8 mouse cellular contexts compared by ENCODE assay signal in genomic region chrX:167276953-167277352, GRCm38 (mm10). TPM values are rescaled to one million over a fixed set of nuclear protein-coding genes. Genes with fewer than 3 reads are reported as not detected.
DNase-seq lines count a peak whose midpoint lies in the region; ATAC-seq and TF ChIP-seq lines count a peak whose summit lies in the region.

No protein-coding gene starts in this region.

- no peak overlapping the region for H3K9ac ChIP-seq in forebrain, postnatal 0 days
- no peak overlapping the region for H3K9ac ChIP-seq in hindbrain, embryonic 14.5 days

- no peak overlapping the region for H3K4me3 ChIP-seq in G1E (ENCODE audit: low read depth, low read length)
- no peak overlapping the region for H3K4me3 ChIP-seq in forebrain, postnatal 0 days (ENCODE audit: low read depth, low read length)
- H3K4me3 ChIP-seq in hindbrain, embryonic 14.5 days (replicated peaks; ENCODE audit: low read length) = no peak overlapping the region

- no peak overlapping the region for H3K4me2 ChIP-seq in forebrain, postnatal 0 days (ENCODE audit: low read depth)
- H3K4me2 ChIP-seq in hindbrain, embryonic 14.5 days (replicated peaks) = 0 out of 2 replicates have a peak overlapping the region, but pooled peaks have one; percentile 12

- TF ChIP-seq CTCF in G1E (IDR thresholded peaks at IDR 0.05; ENCODE audit: low read depth, low read length) = no peak
- peak; percentile 78 for TF ChIP-seq CTCF in forebrain, postnatal 0 days (IDR thresholded peaks at IDR 0.05; ENCODE audit: low read depth)

- H3K27me3 ChIP-seq in G1E (ENCODE audit: insufficient read depth, low read length) = no peaks in the 10 kb centered on the region
- no peaks in the 10 kb centered on the region for H3K27me3 ChIP-seq in forebrain, postnatal 0 days (ENCODE audit: insufficient read depth, low read length)
- 0 out of 2 replicates have a peak, but pooled peaks cover 5% of the 10 kb centered on the region for H3K27me3 ChIP-seq in hindbrain, embryonic 14.5 days (ENCODE audit: control insufficient read depth, insufficient read depth, low read length)

- WGBS in forebrain, postnatal 0 days = 28% methylated on average over 9 of the region's 9 CpGs
- 20% methylated on average over 9 of the region's 9 CpGs for WGBS in hindbrain, embryonic 14.5 days

- no peaks in the 10 kb centered on the region for H3K36me3 ChIP-seq in G1E (replicated peaks)
- no peaks in the 10 kb centered on the region for H3K36me3 ChIP-seq in forebrain, postnatal 0 days (ENCODE audit: insufficient read depth)
- H3K36me3 ChIP-seq in hindbrain, embryonic 14.5 days (replicated peaks; ENCODE audit: control insufficient read depth, insufficient read depth) = no peaks in the 10 kb centered on the region

- no peaks in the 10 kb centered on the region for H3K4me1 ChIP-seq in G1E (ENCODE audit: insufficient read depth, low read depth, low read length)
- H3K4me1 ChIP-seq in forebrain, postnatal 0 days (ENCODE audit: insufficient read depth) = no peaks in the 10 kb centered on the region
- H3K4me1 ChIP-seq in hindbrain, embryonic 14.5 days (replicated peaks; ENCODE audit: control insufficient read depth, insufficient read depth, low read length) = no peaks in the 10 kb centered on the region

- peak; percentile 1 for DNase-seq in G1E (ENCODE audit: low spot score)
- peak; percentile 44 for DNase-seq in c-Kit-positive CD71-negative TER-119-negative erythroid progenitor cells, embryonic 14.5 days (ENCODE audit: low read depth)
- peak; percentile 80 for DNase-seq in forebrain, postnatal 0 days
- peak; percentile 72 for DNase-seq in hindbrain, embryonic 14.5 days (ENCODE audit: low spot score)
- DNase-seq in layer of hippocampus, postnatal 36 days = peak; percentile 42 to 51
- DNase-seq in lung, postnatal 14 days = peak; percentile 73
- DNase-seq in retina, postnatal 7 days (ENCODE audit: low read depth, low spot score) = peak; percentile 33
- peak; percentile 81 for DNase-seq in thymus, postnatal 4 days

- H3K27ac ChIP-seq in forebrain, postnatal 0 days (ENCODE audit: low read depth, low read length) = no peak overlapping the region
- no peak overlapping the region for H3K27ac ChIP-seq in hindbrain, embryonic 14.5 days

- no peaks in the 10 kb centered on the region for H3K9me3 ChIP-seq in G1E (replicated peaks)
- H3K9me3 ChIP-seq in forebrain, postnatal 0 days (ENCODE audit: low read length) = no peaks in the 10 kb centered on the region
- H3K9me3 ChIP-seq in hindbrain, embryonic 14.5 days (ENCODE audit: control insufficient read depth, low read length) = no peaks in the 10 kb centered on the region

- ATAC-seq in G1E (ENCODE audit: extremely low read depth, insufficient number of reproducible peaks, low FRiP score, poor library complexity, severe bottlenecking) = no peak
- peak; percentile 29; the same call in 1 of the 2 replicates for ATAC-seq in forebrain, postnatal 0 days
- no peak for ATAC-seq in hindbrain, embryonic 14.5 days (ENCODE audit: low FRiP score)

RNA-seq across cellular contexts. Expression of gene Tlr8, which starts 12.8 kb away (rescaled TPM):
- total RNA-seq in G1E (2014; fragmentation: Nextera tagmentation) (not detected in 2 replicates), G1E (2017) (0.11 TPM in 1 of 2 replicates, not detected in the other)
- polyA plus RNA-seq in G1E (2012) = not detected in 2 replicates
- total RNA-seq in forebrain, postnatal 0 days (2014; rRNA removed) = 0.31 and 0.52 TPM in 2 replicates
- polyA plus RNA-seq in forebrain, postnatal 0 days (2015; fragmentation: Nextera tagmentation; extraction: Ambion mirVana) = not detected in 2 replicates
- 0.32 and 0.35 TPM in 2 replicates for polyA plus RNA-seq in hindbrain, embryonic 14.5 days (2014; fragmentation: Nextera tagmentation; extraction: Ambion mirVana)
- total RNA-seq in layer of hippocampus, postnatal 36 days (2021) = not detected

RNA-seq across cellular contexts. Expression of gene Tlr7, which starts 53.4 kb away (rescaled TPM):
- total RNA-seq in G1E (2014; fragmentation: Nextera tagmentation) (not detected in 2 replicates), G1E (2017) (not detected in 2 replicates)
- polyA plus RNA-seq in G1E (2012) = not detected in 2 replicates
- total RNA-seq in forebrain, postnatal 0 days (2014; rRNA removed) = 1.2 and 1.9 TPM in 2 replicates
- polyA plus RNA-seq in forebrain, postnatal 0 days (2015; fragmentation: Nextera tagmentation; extraction: Ambion mirVana) = 1.2 TPM in 2 replicates
- 0.86 and 0.91 TPM in 2 replicates for polyA plus RNA-seq in hindbrain, embryonic 14.5 days (2014; fragmentation: Nextera tagmentation; extraction: Ambion mirVana)
- total RNA-seq in layer of hippocampus, postnatal 36 days (2021) = 1 to 10 TPM; 3.1 to 4.4 TPM

Comparison
In these comparisons a context has a peak if more than half of its experiments do, and no peak if none do; other contexts are left out.
1. DNase-seq: peak in every context shown above with its lines; median percentile 81 in thymus, postnatal 4 days; 80 in forebrain, postnatal 0 days; 73 in lung, postnatal 14 days; 72 in hindbrain, embryonic 14.5 days; 46 in layer of hippocampus, postnatal 36 days; 44 in c-Kit-positive CD71-negative TER-119-negative erythroid progenitor cells, embryonic 14.5 days; 33 in retina, postnatal 7 days; 1 in G1E.